Mouse (Mus musculus) cortical plate, adult 2 months (tissue): Measurements from ENCODE around the gene Gm10382.

Experiments
- CTCF ChIP-seq: fragments of 200-500 bp; IDR thresholded peaks from 2 replicates; pipeline ENCODE4 v1.5.1; 2011; ENCODE audit warnings: mild to moderate bottlenecking, control low read depth, low read length; ENCODE audit not compliant: insufficient read depth; ENCODE audit errors: extremely low read depth
- POLR2A ChIP-seq: fragments of 200-500 bp; IDR thresholded peaks from 2 replicates; pipeline ENCODE4 v1.6.1; 2011; ENCODE audit warnings: mild to moderate bottlenecking, low read length, control low read depth; ENCODE audit not compliant: insufficient read depth; ENCODE audit errors: extremely low read depth

DNA sequence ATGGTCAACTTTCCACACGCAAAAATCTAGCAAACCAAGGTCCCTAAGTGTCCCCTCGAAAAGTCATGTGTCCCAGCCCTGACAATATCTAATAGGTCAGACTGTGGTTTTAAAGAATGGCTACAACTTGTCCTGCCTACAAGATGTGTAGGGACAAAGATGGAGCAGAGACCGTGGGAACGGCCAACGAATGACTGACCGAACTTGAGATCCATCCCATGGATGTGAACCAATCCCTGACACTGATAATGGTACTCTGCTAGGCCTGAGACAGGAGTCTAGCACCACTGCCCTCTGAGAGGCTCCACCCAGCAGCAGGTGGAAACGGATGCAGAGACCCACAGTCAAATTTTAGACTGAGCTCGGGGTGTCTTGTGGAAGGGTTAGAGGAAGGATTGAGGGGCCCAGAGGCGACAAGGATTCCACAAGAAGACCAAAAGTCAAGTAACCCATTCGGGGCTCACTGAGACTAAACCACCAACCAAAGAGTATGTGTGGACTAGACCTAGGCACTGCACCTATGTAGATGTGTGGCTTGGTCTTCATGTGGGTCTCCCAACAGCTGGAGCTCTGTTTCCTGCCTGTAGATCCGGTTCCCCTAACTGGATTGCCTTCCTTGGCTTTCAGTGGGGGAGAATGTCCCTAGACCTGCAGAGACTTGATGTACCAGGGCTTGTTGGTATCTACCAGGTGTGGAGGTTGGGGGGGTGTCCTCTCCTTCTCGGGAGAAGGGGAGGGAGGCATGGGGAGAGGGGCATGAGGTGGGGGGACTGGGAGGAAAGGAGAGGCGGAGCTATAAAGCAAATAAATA, 18.1 kb downstream of the Gm10382 start:
- TF ChIP-seq CTCF (no peak), POLR2A (no peak)
